Mouse (Mus musculus): ENCODE measurements around the gene Clec11a. TPM values are rescaled to one million over a fixed set of nuclear protein-coding genes. Genes with fewer than 3 reads are reported as not detected.

The Clec11a gene
- total and polyA plus RNA-seq, 3 experiments, result 0.33 to 0.39 TPM; not detected in 1

GRCm38 (mm10) chr7:44312484-44312883 lies 5.8 kb upstream of the Clec11a start:
- H3K9me3 ChIP-seq (replicated peaks; ENCODE audit: insufficient read depth, low read length), result no peaks in the 10 kb centered on the region

GRCm38 (mm10) chr7:44311713-44312304 lies 5.1 kb upstream of the Clec11a start:
- Histone ChIP-seq H3K27me3 (ENCODE audit: control insufficient read depth in 1 of 2, insufficient read depth in 2 of 2, low read length in 2 of 2) (peaks cover 3 to 6% of the 10 kb centered on the region in 2 experiments; a peak in 3 of 4 replicates), H3K9me3 (replicated peaks; ENCODE audit: insufficient read depth, low read length) (no peaks in the 10 kb centered on the region), H3K4me1 (ENCODE audit: control insufficient read depth in 1 of 2, insufficient read depth in 2 of 2, low read length in 2 of 2) (no peaks in the 10 kb centered on the region), H3K79me2 (ENCODE audit: control insufficient read depth, insufficient read depth, low read length, poor library complexity) (no peaks in the 10 kb centered on the region), H3K4me3 (ENCODE audit: control insufficient read depth in 1 of 2, insufficient read depth in 1 of 2, low read depth in 2 of 2, low read length in 2 of 2) (no peak overlapping the region), H3K36me3 (ENCODE audit: control insufficient read depth in 1 of 2, insufficient read depth in 2 of 2, low read length in 2 of 2) (no peaks in the 10 kb centered on the region), H3K9ac (ENCODE audit: control insufficient read depth, low read depth, low read length, poor library complexity, severe bottlenecking) (no peak overlapping the region), H3K27ac (ENCODE audit: control insufficient read depth, low read depth, low read length) (no peak overlapping the region)
- TF ChIP-seq ZMIZ1 (IDR thresholded peaks at IDR 0.05; ENCODE audit: low read depth, low read length), result no peak
- no peak for TF ChIP-seq BHLHE40 (IDR thresholded peaks at IDR 0.05; ENCODE audit: borderline replicate concordance, low read depth, low read length)
- no peak for TF ChIP-seq CTCF (IDR thresholded peaks at IDR 0.05 in 2 of 3, conservative IDR thresholded peaks at IDR 0.05 in 1 of 3; ENCODE audit: control insufficient read depth in 1 of 3, insufficient read depth in 1 of 3, low read depth in 2 of 3, low read length in 3 of 3, poor library complexity in 1 of 3, severe bottlenecking in 1 of 3)
- DNase-seq (ENCODE audit: low read depth, low spot score), result no peak

More at GRCm38 (mm10) chr7:44312484-44312883, 5.8 kb upstream of the Clec11a start:
- no peaks in the 10 kb centered on the region for H3K4me1 ChIP-seq (ENCODE audit: control insufficient read depth in 1 of 2, insufficient read depth in 2 of 2, low read length in 2 of 2)
- DNase-seq (ENCODE audit: low read depth, low spot score), result no peak
- no peaks in the 10 kb centered on the region for H3K79me2 ChIP-seq (ENCODE audit: control insufficient read depth, insufficient read depth, low read length, poor library complexity)
- no peak overlapping the region for H3K9ac ChIP-seq (ENCODE audit: control insufficient read depth, low read depth, low read length, poor library complexity, severe bottlenecking)
- H3K4me3 ChIP-seq (ENCODE audit: control insufficient read depth in 1 of 2, insufficient read depth in 1 of 2, low read depth in 2 of 2, low read length in 2 of 2), result no peak overlapping the region
- H3K27me3 ChIP-seq (ENCODE audit: control insufficient read depth in 1 of 2, insufficient read depth in 2 of 2, low read length in 2 of 2), result peaks cover 3 to 6% of the 10 kb centered on the region in 2 experiments; a peak in 3 of 4 replicates
- H3K36me3 ChIP-seq (ENCODE audit: control insufficient read depth in 1 of 2, insufficient read depth in 2 of 2, low read length in 2 of 2), result no peaks in the 10 kb centered on the region
- no peak overlapping the region for H3K27ac ChIP-seq (ENCODE audit: control insufficient read depth, low read depth, low read length)
- TF ChIP-seq TCF12 (IDR thresholded peaks at IDR 0.05; ENCODE audit: low read depth, low read length), result no peak
- no peak for TF ChIP-seq KAT2A (conservative IDR thresholded peaks at IDR 0.05; ENCODE audit: low read depth, low read length)
- no peak for TF ChIP-seq MYC (IDR thresholded peaks at IDR 0.05; ENCODE audit: low read depth, low read length)
- TF ChIP-seq MAZ (IDR thresholded peaks at IDR 0.05; ENCODE audit: low read depth, low read length), result no peak
- TF ChIP-seq HCFC1 (IDR thresholded peaks at IDR 0.05; ENCODE audit: low read depth, low read length), result no peak
- no peak for TF ChIP-seq MEF2A (IDR thresholded peaks at IDR 0.05; ENCODE audit: extremely low read depth, insufficient replicate concordance, low read depth, low read length, poor library complexity, severe bottlenecking)
- no peak for TF ChIP-seq CTCF (IDR thresholded peaks at IDR 0.05 in 2 of 3, conservative IDR thresholded peaks at IDR 0.05 in 1 of 3; ENCODE audit: control insufficient read depth in 1 of 3, insufficient read depth in 1 of 3, low read depth in 2 of 3, low read length in 3 of 3, poor library complexity in 1 of 3, severe bottlenecking in 1 of 3)
- TF ChIP-seq POLR2AphosphoS2 (IDR thresholded peaks at IDR 0.05; ENCODE audit: low read length), result no peak
- no peak for TF ChIP-seq RCOR1 (IDR thresholded peaks at IDR 0.05; ENCODE audit: low read depth, low read length)
- no peak for TF ChIP-seq POLR2AphosphoS5 (IDR thresholded peaks at IDR 0.05; ENCODE audit: borderline replicate concordance, low read depth, low read length)
- TF ChIP-seq MYB (IDR thresholded peaks at IDR 0.05; ENCODE audit: low read depth, low read length), result no peak
- no peak for TF ChIP-seq ZKSCAN1 (IDR thresholded peaks at IDR 0.05; ENCODE audit: low read depth, low read length)
- TF ChIP-seq NELFE (IDR thresholded peaks at IDR 0.05; ENCODE audit: low read depth, low read length), result no peak
- TF ChIP-seq SMC3 (IDR thresholded peaks at IDR 0.05; ENCODE audit: low read depth, low read length), result no peak
- TF ChIP-seq EP300 (IDR thresholded peaks at IDR 0.05; ENCODE audit: low read depth in 1 of 2, low read length in 2 of 2), result no peak
- no peak for TF ChIP-seq RAD21 (IDR thresholded peaks at IDR 0.05; ENCODE audit: low read depth, low read length)

Data from MEL (cell line).